Mouse (Mus musculus): ENCODE results near the gene Gm17521.
"Not testable (repeated sequence)": the region's sequence is repeated elsewhere in the genome, so short reads cannot be mapped to it uniquely, and the experiment has no call there.

The Gm17521 gene

GRCm38 (mm10) chrX:123029569-123029968 is at the start of gene Gm17521:
Gm17521 (minus strand) TSS chrX:123029669.
- not testable (repeated sequence) for DNase-seq

DNA sequence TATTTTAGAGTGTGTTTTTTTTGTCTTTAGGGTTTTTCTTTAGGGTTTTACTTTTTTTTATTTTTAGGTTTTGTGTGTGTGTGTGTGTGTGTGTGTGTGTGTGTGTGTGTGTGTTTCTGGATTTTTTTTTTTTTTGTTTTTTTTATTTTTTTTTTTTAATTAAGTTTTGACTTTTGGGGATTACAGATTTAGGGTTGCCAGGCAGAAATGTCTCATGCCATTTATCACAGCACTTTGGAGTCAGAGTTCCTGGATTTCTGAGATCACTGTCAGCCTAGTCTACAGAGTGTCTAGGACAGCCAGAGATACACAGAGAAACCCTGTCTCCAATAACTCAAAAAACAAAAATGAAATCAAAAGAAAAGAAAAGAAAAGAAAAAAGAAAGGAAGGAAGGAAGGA is 14.5 kb upstream of the Gm17521 start:
- DNase-seq = no peak

DNA sequence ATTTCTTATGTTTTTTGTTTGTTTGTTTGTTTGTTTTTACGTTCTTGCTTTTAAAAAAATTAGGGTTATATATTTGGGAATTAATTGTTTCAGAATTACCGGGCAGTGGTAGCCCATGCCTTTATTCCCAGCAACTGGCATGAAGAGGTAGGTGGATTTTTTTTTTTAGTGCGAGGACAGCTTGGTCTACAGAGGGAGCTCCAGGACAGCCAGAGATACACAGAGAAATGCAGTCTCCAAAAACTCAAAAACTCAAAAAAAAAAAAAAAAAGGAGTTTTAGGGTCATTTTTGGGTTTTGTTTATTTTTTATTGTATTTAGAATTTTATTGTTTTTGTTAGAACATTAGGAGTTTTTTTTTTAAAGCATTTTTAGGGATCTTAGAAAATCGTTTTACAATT is 14.0 kb upstream of the Gm17521 start:
- DNase-seq = no peak

Data from right cerebral cortex, adult 18-20 months (tissue).